Mouse (Mus musculus) c-Kit-negative CD71-positive TER-119-positive erythroid progenitor cells, embryonic 14.5 days (primary cell): ENCODE results near the gene Tada2a.

Experiments
- DNase-seq: peaks from one replicate; pipeline ENCODE4 v3.0.0-alpha.2; 2013; ENCODE audit warnings: low read depth, low spot score

Tada2a gene

DNA sequence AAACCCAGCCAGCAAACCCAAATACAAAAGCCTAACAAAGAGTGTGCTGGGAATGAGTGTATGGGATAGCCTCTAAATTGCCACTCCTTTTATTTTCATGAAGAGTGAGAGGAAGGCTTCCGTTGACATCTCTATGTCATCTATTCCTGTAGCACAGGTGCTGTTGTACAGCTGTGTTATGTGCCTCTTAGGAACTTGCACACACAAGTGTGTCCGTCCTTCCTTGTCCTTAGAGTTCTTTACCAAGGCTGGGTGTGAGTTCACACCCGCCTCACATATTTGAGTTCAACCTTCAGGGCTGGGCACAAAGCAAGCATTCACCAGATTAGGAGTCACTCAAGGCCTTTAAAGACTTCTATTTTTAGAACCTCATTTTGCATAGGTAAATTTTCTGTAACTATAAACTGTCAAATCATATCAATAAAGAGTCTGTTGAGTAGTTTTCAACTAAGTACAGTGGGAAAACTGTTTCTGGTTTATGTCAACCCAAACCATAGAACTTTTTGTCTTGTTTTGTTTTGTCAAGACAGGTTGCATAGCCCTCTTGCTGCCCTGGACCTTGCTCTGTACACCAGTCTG is 65.7 kb downstream of the Tada2a start:
- DNase-seq, result no peak

DNA sequence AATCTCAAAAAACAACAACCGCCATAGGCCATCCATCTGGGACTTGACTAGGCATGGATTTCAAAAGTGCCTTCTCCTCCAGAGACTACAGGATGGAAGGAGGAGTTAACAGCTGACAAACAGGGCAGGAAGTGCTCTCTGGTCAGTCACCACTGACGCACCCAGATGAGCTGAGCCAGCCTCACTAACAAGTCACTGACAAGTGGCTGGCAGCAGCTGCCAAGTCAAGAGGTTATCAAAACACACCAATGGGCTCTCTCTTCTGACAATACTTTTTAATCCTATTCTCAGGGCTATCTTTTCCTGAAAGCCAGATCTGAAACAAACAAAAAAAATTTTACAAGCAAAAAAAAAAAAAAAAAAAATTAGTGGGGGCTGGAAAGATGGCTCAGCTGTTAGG is 66.6 kb downstream of the Tada2a start:
- DNase-seq, result no peak

DNA sequence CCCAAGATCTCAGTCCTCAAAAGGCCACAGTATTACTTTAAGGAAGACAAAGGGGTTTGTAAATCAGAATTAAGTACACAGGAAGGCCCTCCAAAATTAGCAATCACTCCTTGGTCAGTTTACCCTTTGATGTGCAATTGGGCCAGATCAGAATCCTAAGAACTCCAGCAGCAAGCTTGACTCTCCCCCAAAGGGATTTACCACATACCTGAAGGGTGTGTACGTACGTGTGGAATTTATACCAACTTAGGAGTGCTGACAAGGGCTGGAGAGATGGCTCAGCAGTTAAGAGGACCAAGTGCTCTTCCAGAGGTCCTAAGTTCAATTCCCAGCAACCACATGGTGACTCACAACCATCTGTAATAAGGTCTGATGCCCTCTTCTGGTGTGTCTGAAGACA is 67.5 kb downstream of the Tada2a start:
- DNase-seq, result no peak

- no peak for DNase-seq
Measured at GRCm38 (mm10) chr11:84060635-84061034, 68.8 kb downstream of the Tada2a start.

- DNase-seq, result no peak
Measured at GRCm38 (mm10) chr11:84059784-84060183, 69.6 kb downstream of the Tada2a start.

GRCm38 (mm10) chr11:84057418-84057817 is 72.0 kb downstream of the Tada2a start:
- no peak for DNase-seq

- no peak for DNase-seq
Measured at GRCm38 (mm10) chr11:84053524-84054163, 75.8 kb downstream of the Tada2a start.

- DNase-seq, result no peak
Measured at GRCm38 (mm10) chr11:84053055-84053454, 76.3 kb downstream of the Tada2a start.

DNA sequence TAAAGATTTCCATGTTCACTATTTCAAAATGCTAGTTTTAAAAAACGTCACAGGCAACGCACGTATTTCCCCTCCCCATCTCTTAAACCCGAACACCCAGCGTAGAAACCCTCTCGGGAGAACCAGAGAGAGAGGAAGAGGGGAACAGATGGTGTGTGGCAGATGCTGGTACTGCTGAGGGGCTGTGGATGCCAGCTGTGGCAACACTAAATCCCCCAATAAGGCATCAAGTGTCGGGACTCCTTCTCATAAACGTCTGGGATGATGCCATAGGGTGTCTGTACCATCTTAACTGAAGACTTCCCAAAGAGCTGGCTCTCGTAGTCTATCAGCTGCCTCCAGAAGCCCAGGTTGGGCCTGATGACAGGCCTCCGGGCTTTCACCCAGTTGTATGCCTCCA is 81.0 kb downstream of the Tada2a start:
- DNase-seq, result no peak

GRCm38 (mm10) chr11:84047270-84047669 is 82.1 kb downstream of the Tada2a start:
- DNase-seq, result no peak

DNA sequence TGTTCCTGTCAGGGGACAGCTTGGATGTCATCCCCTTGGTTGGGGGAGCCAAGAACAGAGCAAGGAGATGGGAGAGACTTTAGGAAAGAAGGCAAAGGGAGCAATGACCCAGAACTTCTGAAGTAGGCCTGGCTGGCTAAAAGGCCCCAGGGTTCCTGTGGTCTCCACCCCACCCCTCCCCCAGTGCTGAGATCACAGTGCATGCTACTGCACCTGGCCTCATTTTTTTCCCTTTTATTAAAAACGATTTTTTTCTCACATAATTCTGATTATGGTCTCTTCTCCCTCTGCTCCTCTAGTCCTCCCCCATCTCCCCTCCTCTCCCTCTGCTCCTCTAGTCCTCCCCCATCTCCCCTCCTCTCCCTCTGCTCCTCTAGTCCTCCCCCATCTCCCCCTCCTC is 84.4 kb downstream of the Tada2a start:
- DNase-seq, result no peak

- DNase-seq, result no peak
Measured at GRCm38 (mm10) chr11:84042808-84043762, 86.3 kb downstream of the Tada2a start.

- DNase-seq, result no peak
Measured at GRCm38 (mm10) chr11:84040621-84041020, 88.8 kb downstream of the Tada2a start.

DNA sequence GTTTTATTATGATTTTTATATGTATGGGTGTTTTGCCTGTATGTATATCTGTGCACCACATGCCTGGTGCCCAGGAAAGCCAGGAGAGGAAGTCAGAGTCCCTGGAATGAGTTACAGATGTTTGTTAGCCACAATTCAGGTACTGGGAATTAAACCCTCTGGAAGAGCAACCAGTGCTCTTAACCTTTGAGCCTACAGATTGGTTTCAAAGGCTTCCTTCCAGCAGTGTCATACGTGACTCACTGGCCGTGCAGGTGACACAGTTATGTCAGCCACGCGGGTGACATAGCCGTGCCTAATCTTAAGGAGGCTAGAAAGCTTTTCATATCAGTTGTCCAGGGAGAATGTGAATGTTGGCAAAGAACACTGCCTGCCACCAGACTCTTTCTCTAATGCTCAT is 95.7 kb downstream of the Tada2a start:
- no peak for DNase-seq

DNA sequence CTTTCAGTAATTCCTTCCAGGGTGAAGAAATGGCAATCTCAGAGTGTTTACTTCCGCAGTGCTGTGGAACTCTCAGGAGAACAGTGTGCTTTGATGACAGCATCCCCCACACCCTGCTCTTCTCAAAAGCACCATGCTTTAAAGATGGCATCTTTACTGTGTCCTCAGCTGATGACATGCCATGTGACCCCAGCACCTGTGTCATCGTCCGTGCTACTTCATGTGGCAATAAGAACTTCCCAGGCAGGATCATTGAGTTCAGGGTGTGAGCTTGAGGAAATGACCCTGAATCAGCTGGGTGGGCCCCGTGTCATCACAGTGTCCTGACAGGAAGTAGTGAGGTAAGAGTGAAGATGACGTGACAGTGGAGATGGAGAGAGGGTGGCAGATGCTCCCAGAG is 96.8 kb downstream of the Tada2a start:
- DNase-seq, result no peak

GRCm38 (mm10) chr11:84031971-84032370 is 97.4 kb downstream of the Tada2a start:
- DNase-seq, result peak; percentile 11
